Mouse (Mus musculus): ENCODE data around the gene Prr19.

Gene Prr19

DNA sequence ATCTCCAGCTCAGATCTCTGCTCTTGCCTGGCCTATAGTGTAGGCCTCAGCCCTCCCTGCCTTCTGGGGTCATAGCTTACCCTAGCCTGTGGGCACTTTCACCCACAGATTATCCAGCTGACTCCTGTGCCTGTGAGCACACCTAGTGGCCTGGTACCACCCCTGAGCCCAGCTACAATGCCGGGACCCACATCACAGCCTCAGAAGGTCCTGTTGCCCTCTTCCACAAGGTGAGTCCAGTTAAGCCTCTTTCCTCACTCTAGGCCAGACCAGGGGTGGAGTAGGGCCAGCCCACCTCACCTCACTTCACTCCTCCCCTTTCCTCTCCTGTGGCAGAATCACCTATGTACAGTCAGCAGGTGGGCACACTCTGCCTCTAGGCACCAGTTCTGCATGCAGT lies 10.7 kb upstream of the Prr19 start:
- ATAC-seq (ENCODE audit: insufficient number of reproducible peaks, low FRiP score, low TSS enrichment), result no peak

GRCm38 (mm10) chr7:25290911-25291310 lies 10.3 kb upstream of the Prr19 start:
- ATAC-seq (ENCODE audit: insufficient number of reproducible peaks, low FRiP score, low TSS enrichment), result no peak

GRCm38 (mm10) chr7:25292107-25292506 lies 9.1 kb upstream of the Prr19 start:
- no peak for ATAC-seq (ENCODE audit: insufficient number of reproducible peaks, low FRiP score, low TSS enrichment)

DNA sequence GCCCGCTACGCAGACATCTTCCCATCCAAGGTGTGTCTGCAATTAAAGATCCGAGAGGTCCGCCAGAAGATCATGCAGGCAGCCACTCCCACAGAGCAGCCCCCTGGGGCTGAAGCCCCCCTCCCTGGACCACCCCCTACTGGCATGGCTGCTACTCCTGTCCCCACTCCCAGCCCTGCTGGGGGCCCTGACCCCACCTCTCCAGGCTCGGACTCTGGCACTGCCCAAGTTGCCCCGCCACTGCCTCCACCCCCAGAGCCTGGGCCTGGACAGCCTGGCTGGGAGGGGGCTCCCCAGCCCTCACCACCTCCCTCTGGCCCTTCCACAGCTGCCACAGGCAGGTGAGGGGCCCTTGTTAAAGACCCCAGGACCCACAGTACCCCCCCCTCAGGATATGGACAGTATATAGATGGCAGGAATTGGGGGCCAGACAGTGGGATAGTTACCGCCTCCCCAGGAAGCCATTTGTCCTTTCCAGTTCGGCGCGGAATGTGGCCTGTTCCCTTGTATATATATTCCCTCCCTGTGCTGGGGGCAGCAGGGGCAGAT lies 7.9 kb upstream of the Prr19 start:
- ATAC-seq (ENCODE audit: insufficient number of reproducible peaks, low FRiP score, low TSS enrichment), result no peak

- no peak for ATAC-seq (ENCODE audit: insufficient number of reproducible peaks, low FRiP score, low TSS enrichment)
Observed at GRCm38 (mm10) chr7:25294495-25294894, 6.7 kb upstream of the Prr19 start.

DNA sequence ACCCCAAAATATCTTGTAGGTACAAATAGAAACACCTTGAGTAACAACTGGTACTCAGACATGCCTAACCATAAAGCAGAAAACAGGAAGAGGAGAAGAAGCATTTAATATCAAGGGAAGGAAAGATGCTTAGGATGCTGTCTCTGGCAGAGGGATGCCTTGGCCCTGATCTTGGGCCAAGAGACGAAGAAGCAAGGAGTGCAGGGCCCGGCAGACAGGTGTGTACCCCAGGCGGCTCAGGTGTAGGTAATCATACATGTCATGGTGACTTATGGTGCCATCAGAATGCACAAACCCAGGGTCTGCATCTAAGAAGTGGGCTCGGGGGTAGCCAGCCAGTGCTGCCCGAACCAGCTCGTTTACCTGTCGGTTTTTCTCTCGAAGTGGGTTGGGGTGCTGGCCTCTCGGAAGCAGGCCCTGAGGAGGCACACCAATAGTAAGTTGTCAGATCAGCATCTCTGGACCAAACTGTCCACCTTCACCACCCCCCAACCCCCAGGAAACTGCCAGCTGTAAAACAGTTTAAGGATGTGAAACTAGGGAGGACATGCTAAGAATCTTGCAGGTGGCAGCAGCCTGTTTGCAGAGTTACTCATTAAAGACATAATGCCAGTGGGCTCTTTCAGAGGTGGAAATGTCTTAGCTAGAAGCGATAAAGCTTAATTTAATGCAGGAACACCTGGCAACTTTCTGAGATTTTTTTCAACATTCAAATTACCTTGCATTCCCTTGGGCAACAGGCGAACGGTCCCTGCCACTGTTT lies 6.1 kb upstream of the Prr19 start:
- ATAC-seq (ENCODE audit: insufficient number of reproducible peaks, low FRiP score, low TSS enrichment), result no peak

- no peak for ATAC-seq (ENCODE audit: insufficient number of reproducible peaks, low FRiP score, low TSS enrichment)
Observed at GRCm38 (mm10) chr7:25296945-25297453, 4.2 kb upstream of the Prr19 start.

- ATAC-seq (ENCODE audit: insufficient number of reproducible peaks, low FRiP score, low TSS enrichment), result peak; percentile 85
Observed at GRCm38 (mm10) chr7:25297454-25298325, 3.5 kb upstream of the Prr19 start, which contains the start of gene Pafah1b3. Gene Pafah1b3, minus strand, starts transcription at chr7:25297986.

- ATAC-seq (ENCODE audit: insufficient number of reproducible peaks, low FRiP score, low TSS enrichment), result no peak
Observed at GRCm38 (mm10) chr7:25303003-25303684, 1.9 kb downstream of the Prr19 start.

GRCm38 (mm10) chr7:25303685-25304006 lies 2.4 kb downstream of the Prr19 start:
- no peak for ATAC-seq (ENCODE audit: insufficient number of reproducible peaks, low FRiP score, low TSS enrichment)

- ATAC-seq (ENCODE audit: insufficient number of reproducible peaks, low FRiP score, low TSS enrichment), result no peak
Observed at GRCm38 (mm10) chr7:25305481-25305880, 4.3 kb downstream of the Prr19 start.

GRCm38 (mm10) chr7:25305956-25306613 lies 4.9 kb downstream of the Prr19 start, which contains the start of gene Tmem145:
Gene Tmem145, plus strand, starts transcription at chr7:25306106.
- peak; percentile 69; the same call in 1 of the 2 replicates for ATAC-seq (ENCODE audit: insufficient number of reproducible peaks, low FRiP score, low TSS enrichment)

DNA sequence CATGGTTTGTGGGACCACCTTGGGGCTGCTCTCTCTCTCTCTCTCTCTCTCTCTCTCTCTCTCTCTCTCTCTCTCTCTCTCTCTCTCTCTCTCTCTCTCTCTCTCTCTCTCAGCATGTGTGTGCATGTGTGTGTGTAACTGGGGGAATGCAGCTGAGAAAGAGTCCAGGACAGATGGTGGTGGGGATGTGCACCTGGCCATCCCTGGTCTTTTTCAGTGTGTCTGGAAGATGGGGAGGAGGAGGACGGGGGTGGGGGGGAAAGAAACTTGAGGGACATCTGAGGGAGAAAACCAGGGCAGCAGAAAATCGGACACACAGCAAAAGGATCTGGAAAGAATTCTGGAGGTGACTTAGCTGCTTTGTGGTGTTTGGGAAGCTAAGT lies 5.4 kb downstream of the Prr19 start:
- ATAC-seq (ENCODE audit: insufficient number of reproducible peaks, low FRiP score, low TSS enrichment), result no peak

- no peak for ATAC-seq (ENCODE audit: insufficient number of reproducible peaks, low FRiP score, low TSS enrichment)
Observed at GRCm38 (mm10) chr7:25308702-25309318, 7.6 kb downstream of the Prr19 start.

GRCm38 (mm10) chr7:25309425-25309824 lies 8.2 kb downstream of the Prr19 start:
- ATAC-seq (ENCODE audit: insufficient number of reproducible peaks, low FRiP score, low TSS enrichment), result no peak

DNA sequence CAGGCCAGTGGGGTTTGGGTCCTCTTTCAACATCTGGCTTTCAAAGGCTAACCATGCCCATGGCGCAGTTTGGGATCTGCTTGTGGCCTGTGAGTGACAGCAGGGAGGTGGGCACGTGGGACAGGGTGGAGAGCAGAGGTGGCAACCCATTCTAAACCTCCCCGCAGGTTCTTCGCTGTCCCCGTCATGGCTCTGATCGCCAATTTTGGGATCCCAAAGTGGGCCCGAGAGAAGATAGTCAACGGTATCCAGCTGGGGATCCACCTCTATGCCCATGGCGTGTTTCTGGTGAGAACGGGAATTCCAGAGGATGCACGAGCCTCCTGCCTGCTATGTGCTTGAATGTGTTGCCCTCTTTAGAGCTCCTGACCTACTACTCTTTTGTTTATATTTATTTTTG lies 10.0 kb downstream of the Prr19 start:
- no peak for ATAC-seq (ENCODE audit: insufficient number of reproducible peaks, low FRiP score, low TSS enrichment)

DNA sequence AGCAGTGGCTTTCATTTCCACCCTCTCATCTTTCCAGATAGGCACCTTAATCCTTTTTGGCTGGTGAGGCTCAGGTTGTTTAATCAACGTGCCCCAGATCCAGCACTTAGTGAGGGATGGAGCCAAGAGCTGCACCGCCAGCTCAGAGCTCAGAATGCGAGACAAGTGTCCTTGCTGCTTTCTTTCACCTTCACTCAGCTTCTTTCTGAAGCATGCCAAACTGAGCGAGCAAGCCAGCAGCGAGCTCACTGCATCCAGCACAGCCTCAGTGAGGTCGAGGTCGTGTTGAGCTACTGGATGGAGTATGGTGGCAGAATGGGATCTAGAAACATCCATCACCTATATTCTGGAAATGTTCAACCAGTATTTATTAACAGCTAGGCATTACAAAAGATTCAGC lies 12.1 kb downstream of the Prr19 start:
- no peak for ATAC-seq (ENCODE audit: insufficient number of reproducible peaks, low FRiP score, low TSS enrichment)

- ATAC-seq (ENCODE audit: insufficient number of reproducible peaks, low FRiP score, low TSS enrichment), result no peak
Observed at GRCm38 (mm10) chr7:25314606-25315305, 13.5 kb downstream of the Prr19 start.

All from cerebellum, adult (tissue).